Mouse (Mus musculus) lung, adult 2 months (tissue): ENCODE measurements around the gene Cideb.

Experiments
- CTCF ChIP-seq: fragments of 200-500 bp; IDR thresholded peaks from 2 replicates; pipeline ENCODE4 v1.5.1; 2011; ENCODE audit warnings: mild to moderate bottlenecking, low read length, control low read depth; ENCODE audit not compliant: insufficient read depth
- POLR2A ChIP-seq: fragments of 200-500 bp; IDR thresholded peaks from 2 replicates; pipeline ENCODE4 v1.6.1; 2011; ENCODE audit warnings: low read depth, mild to moderate bottlenecking, control low read depth, low read length, borderline replicate concordance; ENCODE audit errors: extremely low read depth

- TF ChIP-seq POLR2A = no peak
- no peak for TF ChIP-seq CTCF
Observed at GRCm38 (mm10) chr14:55769087-55769703, 10.9 kb upstream of the Cideb start.
